8 mouse cellular contexts compared by ENCODE assay signal in the genomic region with DNA sequence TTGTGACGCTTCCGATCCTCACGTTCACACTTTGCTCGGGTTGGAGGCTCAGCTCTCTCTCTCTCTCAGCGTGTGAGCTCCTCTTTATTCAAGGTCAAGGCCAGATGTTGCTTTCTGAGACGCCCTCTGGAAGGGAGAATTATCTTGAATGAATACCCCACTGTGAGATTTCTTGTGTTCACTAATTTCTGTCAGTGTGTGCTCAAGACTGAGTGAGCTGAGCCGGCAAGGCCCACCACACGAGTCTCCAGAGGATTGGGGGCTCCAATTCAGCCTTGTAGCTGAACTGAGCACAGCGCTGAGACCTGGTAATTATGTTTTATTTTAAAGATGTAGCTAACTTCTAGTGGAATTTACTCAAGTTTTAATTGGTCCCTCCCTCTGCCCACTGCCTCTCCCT. TPM values are rescaled to one million over a fixed set of nuclear protein-coding genes. Genes with fewer than 3 reads are reported as not detected.
DNase-seq lines count a peak whose midpoint lies in the region; ATAC-seq and TF ChIP-seq lines count a peak whose summit lies in the region.
"Had no signal": no experiment of that assay in that cellular context is flagged by ENCODE, and none has a peak within 500 bp of the region (broad histone marks: within the 10 kb centered on the region; RNA-seq: fewer than 3 reads in every experiment).

No protein-coding gene starts in this region.

- TF ChIP-seq POLR2A in limb, embryonic 14.5 days (IDR thresholded peaks at IDR 0.05; ENCODE audit: borderline replicate concordance, extremely low read depth, insufficient read depth, insufficient read length): no peak

- no peak overlapping the region for H3K4me2 ChIP-seq in kidney, embryonic 14.5 days (replicated peaks; ENCODE audit: low read depth, low read length)
- no peak overlapping the region for H3K4me2 ChIP-seq in embryonic facial prominence, embryonic 14.5 days (ENCODE audit: low read depth, low read length)
- H3K4me2 ChIP-seq in limb, embryonic 14.5 days (replicated peaks; ENCODE audit: low read depth, low read length, severe bottlenecking): no peak overlapping the region

- H3K27me3 ChIP-seq in kidney, embryonic 14.5 days (ENCODE audit: control insufficient read depth, insufficient read depth, low read length): no peaks in the 10 kb centered on the region
- H3K27me3 ChIP-seq in embryonic facial prominence, embryonic 10.5 days (replicated peaks; ENCODE audit: low read depth, poor library complexity, severe bottlenecking): no peaks in the 10 kb centered on the region
- H3K27me3 ChIP-seq in embryonic facial prominence, embryonic 14.5 days (replicated peaks; ENCODE audit: control insufficient read depth, insufficient read depth, low read length): no peaks in the 10 kb centered on the region
- no peaks in the 10 kb centered on the region for H3K27me3 ChIP-seq in limb, embryonic 14.5 days (ENCODE audit: control insufficient read depth, insufficient read depth, low read length)

- H3K4me1 ChIP-seq in kidney, embryonic 14.5 days (ENCODE audit: control insufficient read depth, insufficient read depth, low read length): peaks cover 27% of the 10 kb centered on the region
- peaks cover 40% of the 10 kb centered on the region for H3K4me1 ChIP-seq in embryonic facial prominence, embryonic 10.5 days
- H3K4me1 ChIP-seq in embryonic facial prominence, embryonic 14.5 days (ENCODE audit: control insufficient read depth, insufficient read depth, low read length): peaks cover 18% of the 10 kb centered on the region
- peaks cover 56% of the 10 kb centered on the region for H3K4me1 ChIP-seq in limb, embryonic 14.5 days (ENCODE audit: control insufficient read depth, insufficient read depth, low read length)

- ATAC-seq in kidney, embryonic 14.5 days (ENCODE audit: low FRiP score, low TSS enrichment): no peak
- no peak; the same call in 1 of the 2 replicates for ATAC-seq in embryonic facial prominence, embryonic 14.5 days (ENCODE audit: low read depth)
- 0 out of 2 replicates have a peak, but pooled peaks have one; percentile 14 for ATAC-seq in limb, embryonic 14.5 days (ENCODE audit: low FRiP score, low read depth)
- ATAC-seq in erythroid progenitor cell, adult 5-6 weeks (replicated peaks; ENCODE audit: low FRiP score, poor library complexity, severe bottlenecking): no peak

- 71% methylated on average over 9 of the region's 9 CpGs for WGBS in kidney, embryonic 14.5 days
- WGBS in embryonic facial prominence, embryonic 10.5 days: 54% methylated on average over 9 of the region's 9 CpGs
- 33% methylated on average over 9 of the region's 9 CpGs for WGBS in embryonic facial prominence, embryonic 14.5 days
- whole genome bisulfite sequencing in limb, embryonic 14.5 days: 27% methylated on average over 9 of the region's 9 CpGs

- DNase-seq in kidney, adult 9 months: no peak
- DNase-seq in embryonic facial prominence, embryonic 10.5 days (ENCODE audit: low spot score): no peak
- peak; percentile 72 for DNase-seq in embryonic facial prominence, embryonic 14.5 days (ENCODE audit: low spot score)
- DNase-seq in limb, embryonic 14.5 days (ENCODE audit: low spot score): peak; percentile 48
- DNase-seq in ovary, postnatal 10 days (ENCODE audit: low spot score): no peak

- H3K9me3 ChIP-seq in kidney, embryonic 14.5 days (ENCODE audit: control insufficient read depth, low read length): no peaks in the 10 kb centered on the region
- H3K9me3 ChIP-seq in embryonic facial prominence, embryonic 10.5 days: no peaks in the 10 kb centered on the region
- no peaks in the 10 kb centered on the region for H3K9me3 ChIP-seq in embryonic facial prominence, embryonic 14.5 days (ENCODE audit: control insufficient read depth, low read length)
- no peaks in the 10 kb centered on the region for H3K9me3 ChIP-seq in limb, embryonic 14.5 days (ENCODE audit: control insufficient read depth, low read length)

- peak overlapping the region; percentile 18; the same call in 1 of the 2 replicates for H3K27ac ChIP-seq in kidney, embryonic 14.5 days (ENCODE audit: low read depth, low read length)
- peak overlapping the region; percentile 72 for H3K27ac ChIP-seq in embryonic facial prominence, embryonic 10.5 days (replicated peaks)
- peak overlapping the region; percentile 75 for H3K27ac ChIP-seq in embryonic facial prominence, embryonic 14.5 days (replicated peaks; ENCODE audit: low read depth, low read length)
- H3K27ac ChIP-seq in limb, embryonic 14.5 days (replicated peaks; ENCODE audit: low read depth, low read length): peak overlapping the region; percentile 77
- H3K27ac ChIP-seq: liver, embryonic 14.5 days had no signal

- H3K4me3 ChIP-seq in kidney, embryonic 14.5 days (ENCODE audit: low read length): no peak overlapping the region
- no peak overlapping the region for H3K4me3 ChIP-seq in embryonic facial prominence, embryonic 10.5 days
- H3K4me3 ChIP-seq in embryonic facial prominence, embryonic 14.5 days (ENCODE audit: low read depth, low read length): no peak overlapping the region
- H3K4me3 ChIP-seq in limb, embryonic 14.5 days (replicated peaks; ENCODE audit: low read length): no peak overlapping the region

- no peak overlapping the region for H3K9ac ChIP-seq in kidney, embryonic 14.5 days (ENCODE audit: low read depth, low read length)
- no peak overlapping the region for H3K9ac ChIP-seq in embryonic facial prominence, embryonic 14.5 days (ENCODE audit: low read depth, low read length)
- H3K9ac ChIP-seq in limb, embryonic 14.5 days (ENCODE audit: low read depth, low read length, severe bottlenecking): no peak overlapping the region
- H3K9ac ChIP-seq: liver, embryonic 14.5 days had no signal

- H3K36me3 ChIP-seq in kidney, embryonic 14.5 days (ENCODE audit: control insufficient read depth, insufficient read depth, low read length): peaks cover 40% of the 10 kb centered on the region
- H3K36me3 ChIP-seq in embryonic facial prominence, embryonic 10.5 days (replicated peaks): peaks cover 49% of the 10 kb centered on the region
- H3K36me3 ChIP-seq in embryonic facial prominence, embryonic 14.5 days (ENCODE audit: control insufficient read depth, insufficient read depth, low read length): peaks cover 47% of the 10 kb centered on the region
- H3K36me3 ChIP-seq in limb, embryonic 14.5 days (ENCODE audit: control insufficient read depth, insufficient read depth, low read length): peaks cover 54% of the 10 kb centered on the region

RNA-seq across cellular contexts. Expression of gene Vill, which starts 20.0 kb away (rescaled TPM):
- polyA plus RNA-seq in kidney, embryonic 14.5 days (2014; fragmentation: Nextera tagmentation; extraction: Ambion mirVana): 26.6 and 40.4 TPM in 2 replicates
- 19.3 and 20.5 TPM in 2 replicates for polyA plus RNA-seq in embryonic facial prominence, embryonic 10.5 days (2016; fragmentation: Nextera tagmentation; extraction: Ambion mirVana)
- 15.0 and 19.7 TPM in 2 replicates for polyA plus RNA-seq in embryonic facial prominence, embryonic 14.5 days (2014; fragmentation: Nextera tagmentation; extraction: Ambion mirVana)
- 49.8 and 68.2 TPM in 2 replicates for polyA plus RNA-seq in limb, embryonic 14.5 days (2012; rRNA removed)
- 25.2 and 29.0 TPM in 2 replicates for polyA plus RNA-seq in limb, embryonic 14.5 days (2014; fragmentation: Nextera tagmentation; extraction: Ambion mirVana)
- 1.8 TPM in 1 of 2 replicates, not detected in the other for total RNA-seq in erythroid progenitor cell, adult 5-6 weeks (2015; ENCODE audit: low replicate concordance)
- total RNA-seq in erythroid progenitor cell, adult 5-6 weeks (2017; ENCODE audit: low replicate concordance): 1.9 TPM in 1 of 2 replicates, not detected in the other

Comparison
In these comparisons a context has a peak if more than half of its experiments do, and no peak if none do; other contexts are left out.
1. DNase-seq: peak in embryonic facial prominence, embryonic 14.5 days (single experiment) and limb, embryonic 14.5 days (single experiment); none in kidney, adult 9 months (single experiment), embryonic facial prominence, embryonic 10.5 days (single experiment) and ovary, postnatal 10 days (single experiment).
2. H3K27ac ChIP-seq: peak in every context shown above with its lines; median percentile 77 in limb, embryonic 14.5 days; 75 in embryonic facial prominence, embryonic 14.5 days; 72 in embryonic facial prominence, embryonic 10.5 days; 18 in kidney, embryonic 14.5 days.